Mouse (Mus musculus) heart, embryonic 12.5 days (tissue): ENCODE measurements around the gene Plekhm3. TPM values are rescaled to one million over a fixed set of nuclear protein-coding genes. Genes with fewer than 3 reads are reported as not detected.

Experiments used
- ATAC-seq: fragments of 200-750 bp; cut with Nextera tagmentation; 2 replicates; pipeline ENCODE4 v1.8.0; 2017; ENCODE audit warnings: moderate TSS enrichment, moderate library complexity; ENCODE audit not compliant: insufficient number of reproducible peaks, low FRiP score
- H3K27ac ChIP-seq: fragments of 300-500 bp; sonication (generic); 2 replicates; pipeline ENCODE4 v1.5.1; 2016; ENCODE audit warnings: mild to moderate bottlenecking, moderate library complexity; ENCODE audit not compliant: poor library complexity, severe bottlenecking
- H3K27me3 ChIP-seq: fragments of 300-500 bp; sonication (generic); replicated peaks from 2 replicates; pipeline ENCODE4 v1.6.1; 2016; ENCODE audit warnings: mild to moderate bottlenecking, moderate library complexity
- H3K36me3 ChIP-seq: fragments of 300-500 bp; sonication (generic); 2 replicates; pipeline ENCODE4 v1.6.1; 2016; ENCODE audit warnings: mild to moderate bottlenecking, moderate library complexity
- H3K4me1 ChIP-seq: fragments of 300-500 bp; sonication (generic); replicated peaks from 2 replicates; pipeline ENCODE4 v1.6.1; 2016; ENCODE audit warnings: mild to moderate bottlenecking
- H3K4me2 ChIP-seq: fragments of 300-500 bp; sonication (generic); 2 replicates; pipeline ENCODE4 v1.6.1; 2016; ENCODE audit warnings: mild to moderate bottlenecking, moderate library complexity
- H3K4me3 ChIP-seq: fragments of 300-500 bp; sonication (generic); 2 replicates; pipeline ENCODE4 v1.5.1; 2016; ENCODE audit warnings: mild to moderate bottlenecking
- H3K9ac ChIP-seq: fragments of 300-500 bp; sonication (generic); 2 replicates; pipeline ENCODE4 v1.6.1; 2016; ENCODE audit warnings: mild to moderate bottlenecking, moderate library complexity
- H3K9me3 ChIP-seq: fragments of 300-500 bp; sonication (generic); replicated peaks from 2 replicates; pipeline ENCODE4 v1.6.1; 2016; ENCODE audit warnings: mild to moderate bottlenecking, moderate library complexity
- WGBS: fragments of 180-500 bp; shearing (Covaris S2); methylation state at CpG from one replicate; pipeline ENCODE4 v1.1.7; 2016; 5-methylcytosine and 5-hydroxymethylcytosine counted together
- polyA plus RNA-seq: library from polyadenylated mRNA; unstranded; fragments of >200 nt; fragmentation: Nextera tagmentation; extraction: Ambion mirVana; gene quantifications from 2 replicates; pipeline ENCODE4 v1.2.1, GENCODE M21; 2016

Plekhm3 gene
- polyA plus RNA-seq, 1 experiment from 2014 or later: 7.1 TPM

GRCm38 (mm10) chr1:64950271-64950670, 6.4 kb downstream of the Plekhm3 start:
- Histone ChIP-seq H3K36me3 (no peaks in the 10 kb centered on the region), H3K4me2 (no peak overlapping the region), H3K9me3 (no peaks in the 10 kb centered on the region), H3K4me1 (peaks cover 30% of the 10 kb centered on the region), H3K27ac (no peak overlapping the region), H3K9ac (no peak overlapping the region), H3K27me3 (no peaks in the 10 kb centered on the region), H3K4me3 (no peak overlapping the region)
- WGBS: 94% methylated on average over 3 of the region's 3 CpGs
- no peak for ATAC-seq

- ATAC-seq: no peak
- Histone ChIP-seq H3K27ac (no peak overlapping the region), H3K4me2 (peak overlapping the region; percentile 34), H3K9ac (0 out of 2 replicates have a peak overlapping the region, but pooled peaks have one; percentile 38), H3K36me3 (no peaks in the 10 kb centered on the region), H3K4me1 (peaks cover 35% of the 10 kb centered on the region), H3K27me3 (no peaks in the 10 kb centered on the region), H3K9me3 (no peaks in the 10 kb centered on the region), H3K4me3 (no peak overlapping the region)
- WGBS: 33% methylated on average over 8 of the region's 8 CpGs
Measured at GRCm38 (mm10) chr1:64949377-64949776, 7.2 kb downstream of the Plekhm3 start.

DNA sequence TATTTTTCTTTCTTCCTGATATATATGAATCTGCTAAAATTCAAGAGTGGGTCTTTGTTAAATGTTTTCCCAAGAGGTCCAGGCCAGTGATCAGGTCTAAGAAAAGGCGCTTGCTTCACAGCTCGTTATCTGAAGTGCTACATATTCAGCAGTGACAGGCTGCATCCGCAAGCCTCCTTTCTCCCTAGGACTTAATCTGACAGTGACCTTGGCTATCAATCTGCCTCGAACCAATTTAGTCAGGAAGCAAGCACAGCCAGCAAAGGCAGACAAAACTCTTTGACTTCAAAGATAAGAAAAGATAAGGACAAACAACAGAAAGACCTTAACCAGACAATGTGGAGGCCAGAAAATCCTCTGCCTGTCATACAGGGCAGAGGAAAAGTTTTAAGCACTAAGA, 10.5 kb downstream of the Plekhm3 start:
- H3K9ac ChIP-seq: no peak overlapping the region
- H3K4me3 ChIP-seq: no peak overlapping the region
- H3K27ac ChIP-seq: peak overlapping the region; percentile 71
- peaks cover 33% of the 10 kb centered on the region for H3K4me1 ChIP-seq
- WGBS: 6% methylated on average over 4 of the region's 4 CpGs
- H3K9me3 ChIP-seq: peaks cover 4% of the 10 kb centered on the region; the same call in 1 of the 2 replicates
- no peaks in the 10 kb centered on the region for H3K27me3 ChIP-seq
- H3K36me3 ChIP-seq: peaks cover 8% of the 10 kb centered on the region; the same call in 1 of the 2 replicates
- H3K4me2 ChIP-seq: peak overlapping the region; percentile 6; the same call in 1 of the 2 replicates
- peak; percentile 36; the same call in 1 of the 2 replicates for ATAC-seq

DNA sequence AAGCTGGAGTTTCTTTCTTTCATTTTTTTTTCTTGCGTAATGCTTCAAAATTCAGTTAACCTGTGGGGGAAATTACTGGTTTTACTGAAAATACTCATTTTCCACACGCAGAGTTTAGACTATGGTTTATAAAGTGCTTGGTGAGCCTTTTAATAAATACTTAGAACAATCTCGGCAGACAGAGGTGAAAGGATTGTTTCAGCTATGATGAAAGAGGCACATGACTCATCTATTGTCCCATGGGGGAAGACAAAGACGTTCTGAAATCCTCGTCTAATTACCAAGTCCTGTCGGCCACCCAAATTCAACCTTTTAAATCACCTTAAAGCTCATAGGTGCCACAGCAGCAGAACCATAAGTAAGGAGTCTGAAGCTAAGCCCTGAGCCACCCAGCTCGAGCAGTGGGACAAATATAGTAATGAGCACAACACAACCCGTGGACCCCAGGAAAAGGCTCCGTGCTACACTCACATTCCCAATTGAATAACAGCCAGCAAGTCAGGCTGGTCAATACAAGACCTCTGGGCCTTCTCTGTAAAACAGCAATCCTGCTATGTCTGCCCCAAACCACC, 11.3 kb downstream of the Plekhm3 start:
- 51% methylated on average over 9 of the region's 9 CpGs for WGBS
- H3K4me2 ChIP-seq: peak overlapping the region; percentile 17; the same call in 1 of the 2 replicates
- no peaks in the 10 kb centered on the region for H3K27me3 ChIP-seq
- H3K4me3 ChIP-seq: no peak overlapping the region
- H3K9ac ChIP-seq: no peak overlapping the region
- H3K27ac ChIP-seq: peak overlapping the region; percentile 66
- H3K36me3 ChIP-seq: peaks cover 8% of the 10 kb centered on the region; the same call in 1 of the 2 replicates
- peaks cover 4% of the 10 kb centered on the region; the same call in 1 of the 2 replicates for H3K9me3 ChIP-seq
- no peak for ATAC-seq
- H3K4me1 ChIP-seq: peaks cover 33% of the 10 kb centered on the region

GRCm38 (mm10) chr1:64944746-64945145, 11.9 kb downstream of the Plekhm3 start:
- Histone ChIP-seq H3K9ac (no peak overlapping the region), H3K4me2 (no peak overlapping the region), H3K27ac (no peak overlapping the region), H3K27me3 (no peaks in the 10 kb centered on the region), H3K9me3 (peaks cover 4% of the 10 kb centered on the region; the same call in 1 of the 2 replicates), H3K4me1 (peaks cover 29% of the 10 kb centered on the region), H3K4me3 (no peak overlapping the region), H3K36me3 (peaks cover 8% of the 10 kb centered on the region; the same call in 1 of the 2 replicates)
- 74% methylated on average over 2 of the region's 2 CpGs for WGBS
- ATAC-seq: no peak

GRCm38 (mm10) chr1:64942006-64942755, 14.4 kb downstream of the Plekhm3 start:
- ATAC-seq: no peak
- Histone ChIP-seq H3K4me3 (no peak overlapping the region), H3K4me1 (peaks cover 21% of the 10 kb centered on the region), H3K27ac (no peak overlapping the region), H3K27me3 (no peaks in the 10 kb centered on the region), H3K9me3 (peaks cover 4% of the 10 kb centered on the region; the same call in 1 of the 2 replicates), H3K9ac (no peak overlapping the region), H3K4me2 (no peak overlapping the region), H3K36me3 (peaks cover 16% of the 10 kb centered on the region)
- WGBS: 69% methylated on average over 4 of the region's 4 CpGs

GRCm38 (mm10) chr1:64938907-64939306, 17.7 kb downstream of the Plekhm3 start:
- Histone ChIP-seq H3K4me2 (no peak overlapping the region), H3K36me3 (peaks cover 15% of the 10 kb centered on the region), H3K27ac (no peak overlapping the region), H3K4me1 (no peaks in the 10 kb centered on the region; the same call in 1 of the 2 replicates), H3K9ac (no peak overlapping the region), H3K4me3 (no peak overlapping the region), H3K9me3 (peaks cover 4% of the 10 kb centered on the region; the same call in 1 of the 2 replicates), H3K27me3 (no peaks in the 10 kb centered on the region)
- 87% methylated on average over 7 of the region's 7 CpGs for WGBS
- ATAC-seq: no peak

- 87% methylated on average over 10 of the region's 10 CpGs for WGBS
- no peak for ATAC-seq
Measured at GRCm38 (mm10) chr1:64937692-64938091, 18.9 kb downstream of the Plekhm3 start.

GRCm38 (mm10) chr1:64932921-64933320, 23.7 kb downstream of the Plekhm3 start:
- Histone ChIP-seq H3K9me3 (no peaks in the 10 kb centered on the region), H3K36me3 (peaks cover 16% of the 10 kb centered on the region), H3K4me3 (no peak overlapping the region), H3K27ac (no peak overlapping the region), H3K4me1 (peaks cover 3% of the 10 kb centered on the region; the same call in 1 of the 2 replicates), H3K9ac (no peak overlapping the region), H3K27me3 (no peaks in the 10 kb centered on the region), H3K4me2 (no peak overlapping the region)
- WGBS: 85% methylated on average over 1 of the region's 1 CpGs
- no peak for ATAC-seq

More at GRCm38 (mm10) chr1:64937692-64938091, 18.9 kb downstream of the Plekhm3 start:
- no peak overlapping the region for H3K9ac ChIP-seq
- no peak overlapping the region for H3K4me2 ChIP-seq
- H3K27ac ChIP-seq: no peak overlapping the region
- H3K9me3 ChIP-seq: no peaks in the 10 kb centered on the region
- H3K36me3 ChIP-seq: peaks cover 13% of the 10 kb centered on the region
- H3K4me1 ChIP-seq: no peaks in the 10 kb centered on the region; the same call in 1 of the 2 replicates
- no peaks in the 10 kb centered on the region for H3K27me3 ChIP-seq
- H3K4me3 ChIP-seq: no peak overlapping the region

- Histone ChIP-seq H3K9me3 (no peaks in the 10 kb centered on the region), H3K27ac (no peak overlapping the region), H3K4me1 (0 out of 2 replicates have a peak, but pooled peaks cover 3% of the 10 kb centered on the region), H3K9ac (no peak overlapping the region), H3K36me3 (peaks cover 9% of the 10 kb centered on the region; the same call in 1 of the 2 replicates), H3K27me3 (no peaks in the 10 kb centered on the region), H3K4me3 (no peak overlapping the region), H3K4me2 (no peak overlapping the region)
- 68% methylated on average over 6 of the region's 6 CpGs for WGBS
- ATAC-seq: no peak
Measured at GRCm38 (mm10) chr1:64930124-64930523, 26.5 kb downstream of the Plekhm3 start.

DNA sequence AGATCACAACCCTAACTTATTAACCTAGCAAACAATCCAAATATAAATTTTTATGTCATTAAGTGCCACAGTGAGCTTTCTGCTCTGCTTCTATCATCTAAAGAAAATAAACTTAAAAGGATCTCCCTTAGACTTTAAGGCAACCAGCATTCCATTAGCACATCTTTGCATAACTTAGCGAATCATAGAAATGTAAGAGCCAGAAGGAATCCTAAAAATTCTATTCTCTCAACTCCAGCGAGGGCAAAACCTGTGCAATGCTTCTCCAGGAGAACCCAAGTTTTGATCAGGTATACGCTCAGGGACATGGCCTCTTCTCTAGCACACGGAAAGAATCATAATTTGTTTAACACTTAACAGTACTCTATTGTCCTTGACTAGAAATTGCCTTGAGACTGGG, 27.0 kb downstream of the Plekhm3 start:
- no peak for ATAC-seq
- Histone ChIP-seq H3K9ac (no peak overlapping the region), H3K4me1 (0 out of 2 replicates have a peak, but pooled peaks cover 3% of the 10 kb centered on the region), H3K9me3 (no peaks in the 10 kb centered on the region), H3K27ac (no peak overlapping the region), H3K4me2 (no peak overlapping the region), H3K36me3 (peaks cover 9% of the 10 kb centered on the region; the same call in 1 of the 2 replicates), H3K4me3 (no peak overlapping the region), H3K27me3 (no peaks in the 10 kb centered on the region)
- 74% methylated on average over 4 of the region's 4 CpGs for WGBS
